9 mouse cellular contexts compared by ENCODE assay signal in the genomic region with DNA sequence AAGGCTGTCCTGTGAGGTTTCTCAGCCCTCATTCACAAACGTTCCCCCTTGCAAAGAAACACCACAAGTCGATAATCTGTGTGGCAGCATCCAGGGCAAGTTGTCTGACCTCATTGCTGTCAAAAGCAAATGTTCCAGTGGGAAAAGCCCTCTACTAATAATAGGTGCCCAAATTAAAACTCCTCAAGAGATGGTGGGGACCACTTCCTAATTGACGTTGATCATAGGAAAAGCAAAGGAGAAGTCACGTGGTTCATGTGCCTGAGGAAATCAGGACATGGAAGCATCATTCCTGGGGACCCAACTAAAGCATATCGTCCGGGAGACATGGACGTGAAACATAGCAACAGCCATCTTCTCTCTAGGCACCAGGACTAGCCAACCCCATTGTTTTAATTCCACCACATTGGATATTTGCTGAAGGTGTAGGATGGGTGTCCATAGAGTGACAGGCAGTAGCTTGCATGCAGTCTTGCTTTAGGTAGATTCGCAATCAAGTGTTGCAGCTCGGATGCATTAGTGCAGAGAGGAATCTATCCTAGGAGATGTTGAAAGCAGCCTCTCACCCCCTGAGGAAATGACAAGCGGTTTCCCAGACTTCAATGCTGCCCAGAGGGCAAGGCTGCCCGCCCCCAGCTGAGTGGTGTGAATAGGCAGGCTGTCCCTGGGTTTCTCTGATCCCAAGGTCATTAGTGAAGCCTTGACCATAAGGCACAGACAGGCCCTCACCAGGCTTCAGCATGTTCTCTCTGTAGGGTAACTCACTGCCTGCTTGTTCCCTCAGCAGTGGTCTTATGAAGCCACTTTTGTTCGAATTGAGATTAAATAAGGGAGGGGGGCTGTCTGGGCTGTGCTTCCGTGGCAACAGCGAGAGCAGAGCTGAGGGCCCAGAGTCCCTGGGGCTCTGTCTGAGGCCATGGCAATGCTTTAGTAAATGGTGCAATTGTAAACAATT.
DNase-seq lines count a peak whose midpoint lies in the region; ATAC-seq lines count a peak whose summit lies in the region.
"Had no signal": no experiment of that assay in that cellular context is flagged by ENCODE, and none has a peak within 500 bp of the region (broad histone marks: within the 10 kb centered on the region; RNA-seq: fewer than 3 reads in every experiment).

No protein-coding gene starts in this region.

- H3K27me3 ChIP-seq in embryonic facial prominence, embryonic 15.5 days: no peaks in the 10 kb centered on the region
- no peaks in the 10 kb centered on the region for H3K27me3 ChIP-seq in limb, embryonic 10.5 days (ENCODE audit: low read depth, poor library complexity, severe bottlenecking)
- H3K27me3 ChIP-seq in neural tube, embryonic 15.5 days (replicated peaks): no peaks in the 10 kb centered on the region

- no peak overlapping the region for H3K4me3 ChIP-seq in embryonic facial prominence, embryonic 15.5 days (replicated peaks)
- H3K4me3 ChIP-seq in limb, embryonic 10.5 days: no peak overlapping the region
- H3K4me3 ChIP-seq in neural tube, embryonic 15.5 days (replicated peaks): no peak overlapping the region
- H3K4me3 ChIP-seq: heart, embryonic 13.5 days had no signal

- 0 out of 2 replicates have a peak, but pooled peaks cover 6% of the 10 kb centered on the region for H3K36me3 ChIP-seq in embryonic facial prominence, embryonic 15.5 days
- peaks cover 61% of the 10 kb centered on the region for H3K36me3 ChIP-seq in limb, embryonic 10.5 days
- H3K36me3 ChIP-seq in neural tube, embryonic 15.5 days: no peaks in the 10 kb centered on the region
- H3K36me3 ChIP-seq: heart, embryonic 13.5 days had no signal

- intact Hi-C loops in left cerebral cortex, postnatal 10 days (cut with DNase I): no loop called here

- no peak overlapping the region for H3K9ac ChIP-seq in embryonic facial prominence, embryonic 15.5 days
- no peak overlapping the region for H3K9ac ChIP-seq in neural tube, embryonic 15.5 days (replicated peaks)
- H3K9ac ChIP-seq: heart, embryonic 13.5 days had no signal

- DNase-seq in left cerebral cortex, postnatal 10 days (ENCODE audit: extremely low spot score in 1 of 2, low spot score in 2 of 2): peak; percentile 19 to 28
- no peak for DNase-seq in left cerebral cortex, adult 11 months (ENCODE audit: low spot score)
- peak; percentile 41 for DNase-seq in limb, embryonic 10.5 days (ENCODE audit: low spot score)
- no peak for DNase-seq in frontal cortex, postnatal 14 days (ENCODE audit: low spot score in 2 of 2)
- no peak for DNase-seq in cerebellum, adult 9-10 months
- DNase-seq in thymus, postnatal 36 days: no peak

- no peaks in the 10 kb centered on the region for H3K9me3 ChIP-seq in embryonic facial prominence, embryonic 15.5 days (replicated peaks)
- H3K9me3 ChIP-seq in limb, embryonic 10.5 days (replicated peaks): no peaks in the 10 kb centered on the region
- H3K9me3 ChIP-seq in neural tube, embryonic 15.5 days (replicated peaks): no peaks in the 10 kb centered on the region
- H3K9me3 ChIP-seq: heart, embryonic 13.5 days had no signal

- H3K4me2 ChIP-seq in embryonic facial prominence, embryonic 15.5 days (replicated peaks): no peak overlapping the region
- H3K4me2 ChIP-seq in neural tube, embryonic 15.5 days: no peak overlapping the region
- H3K4me2 ChIP-seq: heart, embryonic 13.5 days had no signal

- H3K4me1 ChIP-seq in embryonic facial prominence, embryonic 15.5 days: no peaks in the 10 kb centered on the region
- peaks cover 31% of the 10 kb centered on the region for H3K4me1 ChIP-seq in limb, embryonic 10.5 days
- H3K4me1 ChIP-seq in neural tube, embryonic 15.5 days: peaks cover 34% of the 10 kb centered on the region

- no peak overlapping the region for H3K27ac ChIP-seq in embryonic facial prominence, embryonic 15.5 days (replicated peaks)
- H3K27ac ChIP-seq in limb, embryonic 10.5 days: peak overlapping the region; percentile 62
- peak overlapping the region; percentile 67 for H3K27ac ChIP-seq in neural tube, embryonic 15.5 days (replicated peaks)
- H3K27ac ChIP-seq: heart, embryonic 13.5 days had no signal

- ATAC-seq in embryonic facial prominence, embryonic 15.5 days (ENCODE audit: insufficient number of reproducible peaks, low FRiP score, low TSS enrichment, low read depth): peak; percentile 35; the same call in 1 of the 2 replicates
- peak; percentile 77 for ATAC-seq in neural tube, embryonic 15.5 days (ENCODE audit: low FRiP score)

- WGBS in embryonic facial prominence, embryonic 15.5 days: 40% methylated on average over 14 of the region's 14 CpGs
- 47% methylated on average over 14 of the region's 14 CpGs for WGBS in limb, embryonic 10.5 days
- WGBS in neural tube, embryonic 15.5 days: 27% methylated on average over 14 of the region's 14 CpGs

Comparison
In these comparisons a context has a peak if more than half of its experiments do, and no peak if none do; other contexts are left out.
1. DNase-seq: peak in left cerebral cortex, postnatal 10 days (2 of 2) and limb, embryonic 10.5 days (single experiment); none in left cerebral cortex, adult 11 months (single experiment), frontal cortex, postnatal 14 days (0 of 2), cerebellum, adult 9-10 months (single experiment) and thymus, postnatal 36 days (0 of 2).